Mouse (Mus musculus) Patski (cell line): Measurements from ENCODE around the gene Mtmr10. TPM values are rescaled to one million over a fixed set of nuclear protein-coding genes. Genes with fewer than 3 reads are reported as not detected.

Experiments used
- ATAC-seq: fragments of 100-300 bp; one replicate; pipeline ENCODE4 v1.8.0; 2021
- CTCF ChIA-PET: fragments of 350-600 bp; sonication (Branson Sonifier 250); formaldehyde crosslinking; loops from one replicate; lab custom pipeline; 2022; ENCODE audit warnings: inconsistent platforms; lab: Charles Lee
- POLR2A ChIA-PET: fragments of 350-600 bp; sonication (Branson Sonifier 250); formaldehyde crosslinking; loops from one replicate; lab custom pipeline; 2022; ENCODE audit warnings: antibody characterized with exemption, inconsistent platforms; lab: Charles Lee
- DNase-seq: peaks from one replicate; pipeline ENCODE4 v3.0.0-alpha.2; 2011; ENCODE audit warnings: low read depth, low spot score
- H3K27me3 ChIP-seq: fragments of 371-371 bp; one replicate; pipeline ENCODE4 v1.5.1; 2021
- CTCF ChIP-seq: fragments of 100-300 bp; IDR thresholded peaks from one replicate; pipeline ENCODE4 v1.5.1; 2021
- in situ Hi-C: fragments of 300-500 bp; cut with MboI; formaldehyde crosslinking; loops from 3 replicates; pipeline ENCODE4 v1.11.1; 2018; ENCODE audit warnings: low pct_unique_long_range_greater_than_20kb, mixed read lengths
- polyA plus RNA-seq: library from polyadenylated mRNA; unstranded; gene quantifications from one replicate; pipeline ENCODE4 v1.2.3, GENCODE M21; 2021

Gene Mtmr10
- polyA plus RNA-seq, 1 experiment from 2014 or later: 26.7 TPM

DNA sequence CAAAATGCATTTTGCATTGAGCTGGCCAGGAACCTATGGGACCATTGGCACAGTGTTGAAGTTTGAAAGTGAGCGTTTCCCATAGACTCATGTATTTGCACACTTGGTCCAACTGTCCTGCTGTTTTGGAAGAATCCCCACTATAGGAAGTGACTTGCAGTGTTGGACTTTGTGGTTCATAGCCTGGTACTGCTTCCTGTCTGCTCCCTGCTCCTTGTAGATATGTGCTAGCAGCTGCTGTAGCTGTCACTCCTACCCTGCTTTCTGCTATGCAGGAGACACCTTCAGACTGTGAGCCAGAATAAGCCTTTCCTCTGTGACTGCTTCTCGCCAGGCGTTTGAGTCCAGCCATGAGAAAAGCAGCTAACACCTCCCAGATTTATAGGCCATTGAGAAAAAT lies 43.9 kb downstream of the Mtmr10 start:
- CTCF ChIA-PET: interaction anchor here (1.5 kb wide), 1 partner anchor 167 kb away, joined by 4 read pairs; no protein-coding TSS in a partner anchor
- TF ChIP-seq CTCF: no peak
- in situ Hi-C loops: no loop called here
- ATAC-seq (no peak), DNase-seq (no peak)
- H3K27me3 ChIP-seq: no peaks in the 10 kb centered on the region
- POLR2A ChIA-PET: no interaction called here

DNA sequence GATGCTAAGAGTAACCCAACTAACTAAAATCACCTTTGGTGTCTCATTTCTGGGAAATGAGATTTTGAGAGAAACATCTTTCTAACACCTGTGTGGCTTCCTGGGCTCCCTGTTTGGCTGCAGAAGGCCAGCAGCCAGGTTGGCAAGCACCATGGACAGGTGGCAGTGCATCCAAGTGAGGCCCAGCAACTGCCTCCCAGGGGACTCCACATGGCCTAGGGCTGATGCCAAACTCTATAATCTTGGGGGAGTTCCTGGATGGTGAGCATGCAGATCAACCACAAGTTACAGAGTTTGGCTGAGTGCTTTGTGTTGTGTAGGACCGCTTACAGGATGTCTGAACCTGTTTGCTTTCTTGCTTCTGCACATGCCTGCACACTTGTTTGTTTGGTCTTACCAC lies 45.2 kb downstream of the Mtmr10 start:
- no peaks in the 10 kb centered on the region for H3K27me3 ChIP-seq
- no peak for ATAC-seq
- TF ChIP-seq CTCF: no peak
- in situ Hi-C loops: no loop called here
- POLR2A ChIA-PET: interaction anchor here (0.7 kb wide), 1 partner anchor 190 kb away, joined by 6 read pairs; no protein-coding TSS in a partner anchor
- CTCF ChIA-PET: no interaction called here
- DNase-seq: no peak

GRCm38 (mm10) chr7:64347813-64348212 lies 60.4 kb downstream of the Mtmr10 start:
- TF ChIP-seq CTCF: no peak
- H3K27me3 ChIP-seq: no peaks in the 10 kb centered on the region
- CTCF ChIA-PET: interaction anchor here (0.6 kb wide), 1 partner anchor 56 kb away, joined by 3 read pairs; no protein-coding TSS in a partner anchor
- POLR2A ChIA-PET: no interaction called here
- ATAC-seq (no peak), DNase-seq (no peak)
- in situ Hi-C loops: no loop called here

DNA sequence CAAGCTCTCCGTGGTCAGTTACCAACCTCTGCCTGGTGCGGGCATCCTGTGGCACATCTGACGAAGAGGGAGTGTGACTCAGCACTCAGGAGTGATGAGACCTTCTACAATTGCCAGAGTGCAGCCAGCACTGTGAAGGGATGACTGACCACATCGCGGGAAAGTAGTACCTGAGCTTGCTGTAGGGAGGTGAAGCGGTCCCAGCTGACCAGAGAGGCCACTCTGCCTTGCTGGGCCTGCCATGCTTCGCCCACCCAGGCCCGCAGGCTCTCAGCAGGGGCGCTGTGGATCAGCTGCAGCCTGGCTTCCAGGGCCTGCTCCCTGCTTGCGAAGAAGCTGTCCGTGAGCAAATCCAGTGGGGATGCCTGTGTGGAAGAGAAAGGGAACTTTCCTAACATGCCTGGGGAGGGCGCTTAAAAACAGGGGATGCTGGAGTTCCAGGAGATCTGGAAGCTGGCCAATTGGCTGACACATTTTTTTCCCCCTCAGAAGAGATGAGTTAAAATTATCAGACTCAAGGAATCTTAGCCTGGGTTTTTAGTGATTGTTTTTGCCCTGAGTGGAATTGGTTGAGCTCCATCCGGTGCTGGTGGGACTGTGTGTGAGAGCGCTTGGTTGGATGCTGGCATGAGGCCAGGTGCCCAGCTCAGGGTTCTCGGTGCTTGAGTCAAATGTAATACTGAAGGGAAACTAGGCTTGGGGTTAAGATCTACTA lies 61.9 kb downstream of the Mtmr10 start:
- no peak for TF ChIP-seq CTCF
- POLR2A ChIA-PET: interaction anchor here (0.6 kb wide), 1 partner anchor 443 kb away, joined by 6 read pairs; no protein-coding TSS in a partner anchor
- in situ Hi-C loops: no loop called here
- CTCF ChIA-PET: interaction anchor here (0.9 kb wide), 1 partner anchor 13 kb away, joined by 3 read pairs; no protein-coding TSS in a partner anchor
- ATAC-seq (peak; percentile 44), DNase-seq (no peak)
- H3K27me3 ChIP-seq: no peaks in the 10 kb centered on the region

DNA sequence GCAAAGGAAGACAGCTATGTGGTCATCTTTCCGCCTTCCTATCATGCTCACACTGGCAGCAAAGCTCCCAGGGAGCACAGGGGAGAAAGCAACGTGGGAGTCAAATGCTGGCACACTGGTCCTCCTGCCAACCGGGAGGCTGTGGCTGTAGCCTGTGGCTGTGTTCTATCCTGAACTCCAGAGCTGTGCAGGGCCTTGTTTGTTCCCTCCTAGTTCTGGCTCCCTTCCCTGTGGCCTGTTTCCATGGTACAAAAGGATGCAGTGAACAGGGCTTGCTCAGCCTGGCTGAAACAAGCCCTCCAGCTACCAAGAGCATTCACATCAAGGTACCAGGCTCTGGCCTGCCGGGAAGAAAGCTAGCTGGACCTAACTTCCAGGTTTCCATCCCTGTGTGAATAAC lies 63.6 kb downstream of the Mtmr10 start:
- CTCF ChIA-PET: no interaction called here
- in situ Hi-C loops: no loop called here
- no peak for ATAC-seq

GRCm38 (mm10) chr7:64354206-64354605 lies 66.8 kb downstream of the Mtmr10 start:
- ChIA-PET CTCF (no interaction called here), POLR2A (no interaction called here)
- no peak for TF ChIP-seq CTCF
- ATAC-seq (no peak), DNase-seq (no peak)
- in situ Hi-C loops: no loop called here
- H3K27me3 ChIP-seq: no peaks in the 10 kb centered on the region

More for the DNA sequence above, 63.6 kb downstream of the Mtmr10 start:
- TF ChIP-seq CTCF: no peak
- no peaks in the 10 kb centered on the region for H3K27me3 ChIP-seq
- no peak for DNase-seq
- POLR2A ChIA-PET: no interaction called here

- TF ChIP-seq CTCF: no peak
- CTCF ChIA-PET: no interaction called here
- H3K27me3 ChIP-seq: no peaks in the 10 kb centered on the region
- ATAC-seq (no peak), DNase-seq (no peak)
- POLR2A ChIA-PET: no interaction called here
- in situ Hi-C loops: no loop called here
Observed at GRCm38 (mm10) chr7:64356661-64357060, 69.2 kb downstream of the Mtmr10 start.

DNA sequence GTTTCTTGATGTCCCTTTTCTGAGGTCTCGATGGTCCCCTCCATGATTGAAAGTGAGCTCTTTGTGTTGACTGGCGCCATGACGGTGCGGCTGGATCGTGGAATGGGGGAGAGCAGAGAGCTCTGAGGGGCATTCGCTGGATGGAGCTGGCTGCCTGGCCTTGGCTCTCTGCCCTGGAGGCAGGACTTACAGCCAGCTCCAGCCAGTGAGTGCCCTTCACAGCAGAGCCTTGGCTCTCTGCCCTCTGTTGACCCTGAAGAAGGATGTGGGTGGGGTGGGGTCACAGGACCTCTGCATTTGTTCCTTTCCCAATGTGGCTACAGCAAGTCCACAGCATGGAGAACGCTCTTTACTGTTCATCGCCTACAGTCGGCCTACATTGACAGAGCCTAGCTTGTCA lies 70.0 kb downstream of the Mtmr10 start:
- ATAC-seq (no peak), DNase-seq (no peak)
- ChIA-PET POLR2A (no interaction called here), CTCF (no interaction called here)
- TF ChIP-seq CTCF: no peak
- H3K27me3 ChIP-seq: no peaks in the 10 kb centered on the region
- in situ Hi-C loops: no loop called here

DNA sequence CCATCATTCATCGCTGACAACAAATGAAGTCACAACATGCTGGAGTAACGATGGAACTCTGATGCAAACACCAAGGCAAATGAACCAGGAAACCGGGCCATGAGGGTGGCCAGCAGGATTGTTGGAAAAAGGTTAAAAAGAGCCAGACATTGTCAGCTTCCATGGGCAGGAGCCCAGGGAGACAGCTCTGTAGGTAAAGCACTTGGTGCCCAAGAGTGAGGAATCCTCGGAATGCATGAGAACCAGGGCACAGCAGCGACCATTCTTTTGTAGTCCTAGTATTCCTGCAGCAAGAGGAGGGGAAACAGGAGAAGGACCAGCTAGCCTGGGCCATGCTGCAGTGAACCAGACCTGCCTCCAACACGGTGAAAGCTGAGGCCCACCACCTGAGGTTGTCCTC lies 71.2 kb downstream of the Mtmr10 start:
- no peaks in the 10 kb centered on the region for H3K27me3 ChIP-seq
- no peak for DNase-seq
- ATAC-seq: no peak
- TF ChIP-seq CTCF: no peak
- in situ Hi-C loops: no loop called here
- ChIA-PET POLR2A (no interaction called here), CTCF (no interaction called here)

GRCm38 (mm10) chr7:64359943-64360585 lies 72.6 kb downstream of the Mtmr10 start:
- no peaks in the 10 kb centered on the region for H3K27me3 ChIP-seq
- ChIA-PET CTCF (no interaction called here), POLR2A (no interaction called here)
- in situ Hi-C loops: no loop called here
- DNase-seq (no peak), ATAC-seq (no peak)
- TF ChIP-seq CTCF: no peak

- ChIA-PET CTCF (no interaction called here), POLR2A (no interaction called here)
- no peaks in the 10 kb centered on the region for H3K27me3 ChIP-seq
- in situ Hi-C loops: no loop called here
- DNase-seq: no peak
- no peak for ATAC-seq
- no peak for TF ChIP-seq CTCF
Observed at GRCm38 (mm10) chr7:64360586-64360945, 73.1 kb downstream of the Mtmr10 start.
